Mouse (Mus musculus) forebrain, embryonic 12.5 days (tissue): ENCODE results near the gene Slk. TPM values are rescaled to one million over a fixed set of nuclear protein-coding genes. Genes with fewer than 3 reads are reported as not detected.

Experiments used
- ATAC-seq: fragments of 200-750 bp; cut with Nextera tagmentation; 2 replicates; pipeline ENCODE4 v1.8.0; 2017; ENCODE audit warnings: moderate TSS enrichment; ENCODE audit not compliant: low FRiP score
- H3K27ac ChIP-seq: fragments of 300-500 bp; sonication (generic); 2 replicates; pipeline ENCODE4 v1.5.1; 2016; ENCODE audit warnings: mild to moderate bottlenecking
- H3K27me3 ChIP-seq: fragments of 300-500 bp; sonication (generic); 2 replicates; pipeline ENCODE4 v1.6.1; 2016; ENCODE audit warnings: mild to moderate bottlenecking
- H3K36me3 ChIP-seq: fragments of 300-500 bp; sonication (generic); replicated peaks from 2 replicates; pipeline ENCODE4 v1.6.1; 2016; ENCODE audit warnings: mild to moderate bottlenecking
- H3K4me1 ChIP-seq: fragments of 300-500 bp; sonication (generic); 2 replicates; pipeline ENCODE4 v1.6.1; 2016
- H3K4me2 ChIP-seq: fragments of 300-500 bp; sonication (generic); 2 replicates; pipeline ENCODE4 v1.6.1; 2016; ENCODE audit warnings: mild to moderate bottlenecking, moderate library complexity
- H3K4me3 ChIP-seq: fragments of 300-500 bp; sonication (generic); replicated peaks from 2 replicates; pipeline ENCODE4 v1.5.1; 2016; ENCODE audit warnings: mild to moderate bottlenecking
- H3K9ac ChIP-seq: fragments of 300-500 bp; sonication (generic); 2 replicates; pipeline ENCODE4 v1.6.1; 2016; ENCODE audit warnings: mild to moderate bottlenecking
- H3K9me3 ChIP-seq: fragments of 300-500 bp; sonication (generic); 2 replicates; pipeline ENCODE4 v1.6.1; 2016
- WGBS: fragments of 180-500 bp; shearing (Covaris S2); methylation state at CpG from one replicate; pipeline ENCODE4 v1.1.7; 2016; 5-methylcytosine and 5-hydroxymethylcytosine counted together
- polyA plus RNA-seq: library from polyadenylated mRNA; unstranded; fragments of >200 nt; fragmentation: Nextera tagmentation; extraction: Ambion mirVana; gene quantifications from 2 replicates; pipeline ENCODE4 v1.2.1, GENCODE M21; 2016

The Slk gene
- polyA plus RNA-seq, 1 experiment from 2014 or later = 12.1 TPM

- H3K4me1 ChIP-seq = peaks cover 13% of the 10 kb centered on the region; the same call in 1 of the 2 replicates
- no peak overlapping the region for H3K4me3 ChIP-seq
- H3K4me2 ChIP-seq = no peak overlapping the region
- no peak for ATAC-seq
- H3K9ac ChIP-seq = no peak overlapping the region
- no peaks in the 10 kb centered on the region for H3K27me3 ChIP-seq
- H3K36me3 ChIP-seq = no peaks in the 10 kb centered on the region
- H3K9me3 ChIP-seq = no peaks in the 10 kb centered on the region
- H3K27ac ChIP-seq = no peak overlapping the region
- WGBS = 69% methylated on average over 8 of the region's 8 CpGs
Measured at GRCm38 (mm10) chr19:47667601-47668000, 88.1 kb downstream of the Slk start.

DNA sequence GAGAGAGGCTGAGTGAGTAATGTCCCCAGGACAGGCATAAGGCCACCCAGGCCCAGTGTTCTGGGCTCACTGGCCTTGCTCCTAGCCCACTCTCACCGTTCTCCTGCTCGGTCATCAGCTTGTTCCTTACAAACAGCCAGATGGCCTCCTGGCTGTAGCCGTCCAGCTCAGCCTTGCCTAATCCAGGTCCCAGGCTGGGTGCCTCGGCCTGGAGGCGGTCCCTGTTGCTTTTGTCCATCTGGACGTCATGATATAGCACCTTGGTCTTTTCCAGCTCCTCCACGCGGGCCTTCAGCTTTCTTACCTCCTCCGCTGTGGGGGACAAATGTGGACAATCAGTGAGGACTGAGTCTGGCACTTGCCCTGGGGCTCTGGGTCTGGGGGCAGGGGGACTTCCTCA, 88.9 kb downstream of the Slk start:
- Histone ChIP-seq H3K9me3 (no peaks in the 10 kb centered on the region), H3K36me3 (no peaks in the 10 kb centered on the region), H3K27ac (no peak overlapping the region), H3K27me3 (no peaks in the 10 kb centered on the region), H3K4me2 (no peak overlapping the region), H3K4me3 (no peak overlapping the region), H3K4me1 (peaks cover 13% of the 10 kb centered on the region; the same call in 1 of the 2 replicates), H3K9ac (no peak overlapping the region)
- WGBS = 76% methylated on average over 9 of the region's 9 CpGs
- no peak for ATAC-seq

DNA sequence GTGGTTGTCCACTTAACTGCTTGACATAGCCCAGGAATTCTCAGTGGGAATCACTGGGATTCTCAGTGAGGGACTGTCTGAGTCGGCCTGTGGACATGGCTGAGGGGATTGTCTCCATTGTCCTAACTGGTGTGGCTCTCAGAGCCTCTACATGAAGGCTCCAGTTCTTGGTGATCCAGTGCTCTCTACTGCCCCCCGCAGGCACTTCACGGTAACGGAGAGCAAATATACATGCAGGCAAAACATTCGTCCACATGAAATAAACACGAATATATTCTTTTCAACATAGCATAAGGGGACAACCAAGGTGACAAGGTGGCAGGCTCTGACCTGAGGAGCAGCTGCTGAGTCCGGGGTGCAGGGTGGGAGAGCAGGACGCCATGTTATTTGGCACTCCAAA, 94.9 kb downstream of the Slk start:
- no peak overlapping the region for H3K9ac ChIP-seq
- WGBS = 36% methylated on average over 8 of the region's 8 CpGs

DNA sequence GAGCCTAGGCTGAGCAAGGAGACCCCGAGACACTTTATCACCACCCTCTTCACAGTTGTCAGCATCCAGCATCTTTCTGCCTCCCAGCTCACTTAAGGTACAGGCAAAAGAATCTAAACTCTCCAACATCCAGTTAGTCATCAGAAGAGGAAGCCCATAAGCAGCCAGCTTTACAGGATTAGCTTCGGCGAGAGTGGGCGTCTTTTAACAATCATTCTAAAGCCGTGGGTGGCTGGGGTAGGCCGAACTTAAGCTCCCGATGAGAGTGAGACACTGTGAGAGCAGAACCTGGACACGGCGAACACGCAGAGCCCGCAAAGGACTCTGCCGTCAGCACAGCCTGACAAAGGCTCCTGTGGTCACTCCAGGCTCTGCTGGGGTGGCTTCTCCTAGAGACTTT, 99.2 kb downstream of the Slk start:
- H3K4me2 ChIP-seq = no peak overlapping the region
- 71% methylated on average over 12 of the region's 12 CpGs for WGBS
- no peak for ATAC-seq

More for the DNA sequence above, 94.9 kb downstream of the Slk start:
- Histone ChIP-seq H3K36me3 (no peaks in the 10 kb centered on the region), H3K4me2 (no peak overlapping the region), H3K4me3 (no peak overlapping the region), H3K27ac (no peak overlapping the region), H3K4me1 (no peaks in the 10 kb centered on the region), H3K9me3 (no peaks in the 10 kb centered on the region), H3K27me3 (no peaks in the 10 kb centered on the region)
- no peak for ATAC-seq

GRCm38 (mm10) chr19:47689592-47689991, 110.1 kb downstream of the Slk start:
- no peak overlapping the region for H3K27ac ChIP-seq
- no peaks in the 10 kb centered on the region for H3K9me3 ChIP-seq
- 89% methylated on average over 7 of the region's 7 CpGs for whole genome bisulfite sequencing
- no peak overlapping the region for H3K9ac ChIP-seq
- no peaks in the 10 kb centered on the region for H3K36me3 ChIP-seq
- no peaks in the 10 kb centered on the region for H3K27me3 ChIP-seq
- peaks cover 17% of the 10 kb centered on the region for H3K4me1 ChIP-seq
- ATAC-seq = no peak
- H3K4me3 ChIP-seq = no peak overlapping the region
- no peak overlapping the region for H3K4me2 ChIP-seq

More for the DNA sequence above, 99.2 kb downstream of the Slk start:
- H3K4me1 ChIP-seq = no peaks in the 10 kb centered on the region
- no peak overlapping the region for H3K9ac ChIP-seq
- H3K9me3 ChIP-seq = no peaks in the 10 kb centered on the region
- no peak overlapping the region for H3K4me3 ChIP-seq
- H3K27ac ChIP-seq = no peak overlapping the region
- H3K36me3 ChIP-seq = no peaks in the 10 kb centered on the region
- no peaks in the 10 kb centered on the region for H3K27me3 ChIP-seq

DNA sequence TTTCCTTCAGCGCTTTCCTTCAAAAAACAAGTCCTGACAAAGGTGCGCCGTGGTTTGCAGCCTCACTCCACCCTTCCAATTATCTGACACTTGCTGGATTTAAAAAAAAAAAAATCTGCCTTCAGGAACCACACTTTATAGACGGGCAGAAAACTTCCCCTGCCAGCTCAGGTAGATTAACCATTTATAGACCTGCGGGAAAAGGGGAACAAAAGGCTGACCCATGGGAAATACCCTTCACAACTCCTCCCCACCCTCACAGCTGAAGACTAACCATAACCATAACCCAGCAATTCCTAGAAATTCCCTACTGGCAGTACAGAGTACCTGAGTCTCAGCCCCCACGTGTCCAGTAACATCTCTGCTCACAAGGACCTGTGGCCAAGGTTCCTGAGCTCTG, 112.5 kb downstream of the Slk start, which contains the start of gene Col17a1:
Col17a1 (minus strand) TSS at position 101 of the 400 bp plus-strand sequence.
- no peak for ATAC-seq
- no peak within 1 kb of the TSS for H3K27ac ChIP-seq
- peaks cover 13% of the 10 kb centered on the region for H3K4me1 ChIP-seq
- H3K27me3 ChIP-seq = no peaks in the 10 kb centered on the region
- no peaks in the 10 kb centered on the region for H3K36me3 ChIP-seq
- 79% methylated on average over 6 of the region's 6 CpGs for WGBS
- no peak within 1 kb of the TSS for H3K4me3 ChIP-seq
- H3K4me2 ChIP-seq = no peak within 1 kb of the TSS
- no peaks in the 10 kb centered on the region for H3K9me3 ChIP-seq
- H3K9ac ChIP-seq = no peak within 1 kb of the TSS

Other genes with a start within 250 kb of the Slk start
- 3.7 TPM in 2 replicates for gene Sh3pxd2a, start 115.3 kb upstream of the Slk start, polyA plus RNA-seq
- gene Stn1, start 42.2 kb upstream of the Slk start, polyA plus RNA-seq = 37.2 and 45.3 TPM in 2 replicates
- gene Col17a1, start 112.4 kb downstream of the Slk start, polyA plus RNA-seq = 0.92 and 1.1 TPM in 2 replicates
- gene Sfr1, start 152.0 kb downstream of the Slk start, polyA plus RNA-seq = 297 and 314 TPM in 2 replicates